Mouse (Mus musculus): ENCODE measurements at regions not wholly inside any gene's neighbourhood (a gene's known extent, or its start where the extent isn't known, plus 50 kb on each side); places are given as distances from the start of the nearest gene placed in this dataset.

DNA sequence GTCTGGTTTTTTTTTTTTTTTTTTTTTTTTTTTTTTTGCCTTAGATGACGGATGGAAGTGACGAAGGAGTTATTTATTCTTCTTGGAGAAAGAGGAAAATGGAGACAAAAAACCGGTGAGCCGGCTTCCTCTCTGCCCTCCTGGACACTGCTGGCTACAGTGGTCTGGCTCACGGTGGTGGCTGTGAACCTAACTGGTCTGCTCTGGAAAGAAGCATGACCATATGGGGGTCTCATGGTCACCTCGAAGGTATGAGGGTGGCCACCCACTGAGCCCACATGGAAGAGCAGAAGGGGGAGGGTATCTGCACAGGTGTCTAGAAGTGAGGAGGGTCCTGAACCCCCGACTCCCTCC lies 116.7 kb upstream of the Sulf2 start:
- WGBS, result 65% methylated on average over 7 of the region's 7 CpGs
- Histone ChIP-seq H3K27ac (no peak overlapping the region), H3K36me3 (no peaks in the 10 kb centered on the region), H3K4me2 (no peak overlapping the region), H3K4me1 (replicated peaks) (peaks cover 27% of the 10 kb centered on the region), H3K27me3 (peaks cover 11% of the 10 kb centered on the region; the same call in 1 of the 2 replicates), H3K9me3 (no peaks in the 10 kb centered on the region), H3K4me3 (no peak overlapping the region), H3K9ac (no peak overlapping the region)
- no peak; the same call in 1 of the 2 replicates for ATAC-seq (ENCODE audit: low FRiP score)

DNA sequence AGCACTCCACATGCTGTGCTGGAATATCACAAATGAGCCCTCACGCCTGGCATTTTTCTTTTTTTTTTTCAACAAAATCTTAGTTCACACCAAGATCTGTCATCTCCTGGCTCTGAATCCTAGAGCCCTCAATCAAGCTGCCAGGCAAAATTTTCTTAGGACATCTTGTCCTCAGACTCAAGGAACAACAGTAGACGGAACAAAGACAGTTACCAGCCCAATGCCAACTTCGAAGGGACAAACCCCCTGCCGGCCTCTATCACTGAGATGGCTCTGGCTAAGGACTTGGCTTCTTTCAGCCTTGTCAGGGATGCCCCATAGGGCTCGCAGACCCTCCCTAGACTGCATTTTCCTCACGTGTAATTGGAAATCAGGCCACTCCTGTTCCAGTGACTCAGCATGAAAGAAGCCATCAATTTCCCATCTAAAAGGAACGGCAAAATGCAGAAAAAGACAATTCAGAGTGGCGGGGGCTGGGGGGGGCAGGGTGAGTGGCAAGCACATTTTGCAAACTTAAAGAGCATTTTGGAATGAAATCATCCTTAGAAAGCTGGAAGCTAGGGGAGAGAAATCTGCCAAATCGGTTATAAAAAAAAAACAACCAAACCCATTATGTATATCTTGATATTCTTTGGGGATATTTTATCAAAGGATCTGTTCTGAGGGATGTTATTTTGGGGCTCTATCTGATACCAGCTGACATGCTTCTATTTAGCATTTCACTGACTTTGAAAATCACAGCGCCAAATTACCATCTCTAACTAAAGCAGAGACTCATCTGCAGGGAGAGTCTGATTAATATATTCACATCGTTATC lies 116.1 kb upstream of the Sulf2 start:
- peaks cover 27% of the 10 kb centered on the region for H3K4me1 ChIP-seq (replicated peaks)

DNA sequence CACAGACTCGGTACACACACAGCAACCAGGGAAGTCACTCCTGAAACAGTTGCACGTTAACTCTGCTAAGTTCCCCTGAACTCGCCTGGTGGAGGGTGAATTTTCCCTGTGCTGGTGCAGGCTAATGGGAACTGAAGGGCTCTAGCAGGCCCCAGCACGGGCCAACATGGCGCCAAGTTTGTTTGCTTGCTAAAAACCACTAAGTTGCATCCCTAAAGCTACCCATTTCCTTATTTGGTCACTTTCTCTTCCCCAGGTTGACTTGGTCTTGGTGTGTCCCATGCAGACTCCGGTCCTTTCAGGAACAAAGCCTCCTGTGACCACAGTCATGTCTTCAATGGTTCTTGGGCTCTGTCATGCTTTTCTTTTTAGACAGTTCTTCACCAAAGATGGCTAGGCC lies 114.5 kb upstream of the Sulf2 start:
- no peak overlapping the region for H3K4me2 ChIP-seq
- peaks cover 36% of the 10 kb centered on the region for H3K4me1 ChIP-seq (replicated peaks)
- no peaks in the 10 kb centered on the region for H3K9me3 ChIP-seq
- no peak overlapping the region for H3K9ac ChIP-seq
- H3K4me3 ChIP-seq, result no peak overlapping the region
- 93% methylated on average over 6 of the region's 6 CpGs for WGBS
- ATAC-seq (ENCODE audit: low FRiP score), result no peak
- no peaks in the 10 kb centered on the region for H3K36me3 ChIP-seq
- no peak overlapping the region for H3K27ac ChIP-seq
- H3K27me3 ChIP-seq, result peaks cover 9% of the 10 kb centered on the region; the same call in 1 of the 2 replicates

More for the DNA sequence above, 116.1 kb upstream of the Sulf2 start:
- no peaks in the 10 kb centered on the region for H3K36me3 ChIP-seq
- ATAC-seq (ENCODE audit: low FRiP score), result no peak
- 31% methylated on average over 11 of the region's 11 CpGs for WGBS
- no peak overlapping the region for H3K27ac ChIP-seq
- no peak overlapping the region for H3K4me2 ChIP-seq
- no peak overlapping the region for H3K9ac ChIP-seq
- no peak overlapping the region for H3K4me3 ChIP-seq
- peaks cover 11% of the 10 kb centered on the region; the same call in 1 of the 2 replicates for H3K27me3 ChIP-seq
- H3K9me3 ChIP-seq, result no peaks in the 10 kb centered on the region

- Histone ChIP-seq H3K36me3 (no peaks in the 10 kb centered on the region), H3K9me3 (no peaks in the 10 kb centered on the region), H3K27me3 (peaks cover 11% of the 10 kb centered on the region; the same call in 1 of the 2 replicates), H3K4me1 (replicated peaks) (peaks cover 30% of the 10 kb centered on the region), H3K9ac (no peak overlapping the region), H3K4me2 (no peak overlapping the region), H3K27ac (no peak overlapping the region), H3K4me3 (no peak overlapping the region)
- no peak for ATAC-seq (ENCODE audit: low FRiP score)
- WGBS, result 89% methylated on average over 4 of the region's 4 CpGs
Observed at GRCm38 (mm10) chr2:166266915-166267314, 111.5 kb upstream of the Sulf2 start.

GRCm38 (mm10) chr2:166266507-166266906 lies 111.0 kb upstream of the Sulf2 start:
- Histone ChIP-seq H3K4me1 (replicated peaks) (peaks cover 29% of the 10 kb centered on the region), H3K9ac (no peak overlapping the region), H3K4me3 (no peak overlapping the region), H3K9me3 (no peaks in the 10 kb centered on the region), H3K36me3 (no peaks in the 10 kb centered on the region), H3K27ac (no peak overlapping the region), H3K4me2 (no peak overlapping the region), H3K27me3 (peaks cover 15% of the 10 kb centered on the region; the same call in 1 of the 2 replicates)
- WGBS, result 86% methylated on average over 9 of the region's 9 CpGs
- ATAC-seq (ENCODE audit: low FRiP score), result no peak

DNA sequence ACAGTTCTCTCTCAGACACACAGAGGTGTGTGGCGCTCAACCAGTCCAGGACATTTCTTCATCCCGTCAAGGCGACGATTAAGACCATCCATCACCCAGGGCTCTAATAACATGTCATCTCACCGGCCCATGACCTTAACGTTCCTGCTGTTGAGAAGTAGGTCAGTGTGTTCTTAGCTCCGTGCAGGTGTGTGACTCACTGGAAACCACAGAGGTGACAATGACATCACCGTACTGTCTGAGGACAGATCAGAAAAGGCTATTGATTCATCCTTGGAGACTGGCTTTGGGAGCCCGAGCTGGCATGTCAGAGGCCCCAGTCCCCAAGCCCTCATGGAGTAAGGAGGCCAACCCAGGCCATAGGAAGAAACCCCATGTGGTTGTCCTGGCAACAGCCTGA lies 109.3 kb upstream of the Sulf2 start:
- H3K9me3 ChIP-seq, result no peaks in the 10 kb centered on the region
- H3K4me1 ChIP-seq (replicated peaks), result peaks cover 28% of the 10 kb centered on the region
- H3K27me3 ChIP-seq, result peaks cover 20% of the 10 kb centered on the region; the same call in 1 of the 2 replicates
- 77% methylated on average over 9 of the region's 9 CpGs for WGBS
- H3K4me2 ChIP-seq, result no peak overlapping the region
- no peak overlapping the region for H3K9ac ChIP-seq
- no peak overlapping the region for H3K4me3 ChIP-seq
- H3K27ac ChIP-seq, result peak overlapping the region; percentile 64
- no peak for ATAC-seq (ENCODE audit: low FRiP score)
- no peaks in the 10 kb centered on the region for H3K36me3 ChIP-seq

- Histone ChIP-seq H3K4me2 (no peak overlapping the region), H3K9me3 (no peaks in the 10 kb centered on the region), H3K27ac (no peak overlapping the region), H3K36me3 (no peaks in the 10 kb centered on the region), H3K4me3 (no peak overlapping the region), H3K4me1 (replicated peaks) (peaks cover 45% of the 10 kb centered on the region), H3K27me3 (peaks cover 28% of the 10 kb centered on the region; the same call in 1 of the 2 replicates), H3K9ac (no peak overlapping the region)
- no peak for ATAC-seq (ENCODE audit: low FRiP score)
- 31% methylated on average over 7 of the region's 7 CpGs for WGBS
Observed at GRCm38 (mm10) chr2:166261799-166262198, 106.3 kb upstream of the Sulf2 start.

- H3K9ac ChIP-seq, result no peak overlapping the region
- peaks cover 39% of the 10 kb centered on the region for H3K4me1 ChIP-seq (replicated peaks)
- no peak overlapping the region for H3K4me2 ChIP-seq
- WGBS, result 63% methylated on average over 7 of the region's 7 CpGs
- peaks cover 29% of the 10 kb centered on the region; the same call in 1 of the 2 replicates for H3K27me3 ChIP-seq
- H3K4me3 ChIP-seq, result no peak overlapping the region
- no peak for ATAC-seq (ENCODE audit: low FRiP score)
- no peak overlapping the region for H3K27ac ChIP-seq
- no peaks in the 10 kb centered on the region for H3K36me3 ChIP-seq
- no peaks in the 10 kb centered on the region for H3K9me3 ChIP-seq
Observed at GRCm38 (mm10) chr2:166261065-166261464, 105.6 kb upstream of the Sulf2 start.

- 7% methylated on average over 7 of the region's 7 CpGs for WGBS
- Histone ChIP-seq H3K27ac (peak overlapping the region; percentile 69; the same call in 1 of the 2 replicates), H3K4me2 (no peak overlapping the region), H3K27me3 (peaks cover 36% of the 10 kb centered on the region; the same call in 1 of the 2 replicates), H3K4me3 (no peak overlapping the region), H3K9me3 (no peaks in the 10 kb centered on the region), H3K36me3 (no peaks in the 10 kb centered on the region), H3K4me1 (replicated peaks) (peaks cover 29% of the 10 kb centered on the region), H3K9ac (no peak overlapping the region)
- ATAC-seq (ENCODE audit: low FRiP score), result no peak
Observed at GRCm38 (mm10) chr2:166258771-166259180, 103.3 kb upstream of the Sulf2 start.

GRCm38 (mm10) chr2:166257666-166258065 lies 102.2 kb upstream of the Sulf2 start:
- Histone ChIP-seq H3K9ac (no peak overlapping the region), H3K4me1 (replicated peaks) (peaks cover 28% of the 10 kb centered on the region), H3K27ac (no peak overlapping the region; the same call in 1 of the 2 replicates), H3K27me3 (peaks cover 36% of the 10 kb centered on the region; the same call in 1 of the 2 replicates), H3K9me3 (no peaks in the 10 kb centered on the region), H3K4me3 (no peak overlapping the region), H3K36me3 (no peaks in the 10 kb centered on the region), H3K4me2 (no peak overlapping the region)
- 63% methylated on average over 4 of the region's 4 CpGs for WGBS
- no peak for ATAC-seq (ENCODE audit: low FRiP score)

GRCm38 (mm10) chr2:166256193-166256592 lies 100.7 kb upstream of the Sulf2 start:
- no peak overlapping the region for H3K4me2 ChIP-seq
- no peak overlapping the region for H3K27ac ChIP-seq
- no peak overlapping the region for H3K9ac ChIP-seq
- no peak for ATAC-seq (ENCODE audit: low FRiP score)
- no peaks in the 10 kb centered on the region for H3K9me3 ChIP-seq
- no peaks in the 10 kb centered on the region for H3K36me3 ChIP-seq
- WGBS, result 71% methylated on average over 10 of the region's 10 CpGs
- H3K4me3 ChIP-seq, result no peak overlapping the region
- 0 out of 2 replicates have a peak, but pooled peaks cover 24% of the 10 kb centered on the region for H3K27me3 ChIP-seq
- H3K4me1 ChIP-seq (replicated peaks), result peaks cover 20% of the 10 kb centered on the region

DNA sequence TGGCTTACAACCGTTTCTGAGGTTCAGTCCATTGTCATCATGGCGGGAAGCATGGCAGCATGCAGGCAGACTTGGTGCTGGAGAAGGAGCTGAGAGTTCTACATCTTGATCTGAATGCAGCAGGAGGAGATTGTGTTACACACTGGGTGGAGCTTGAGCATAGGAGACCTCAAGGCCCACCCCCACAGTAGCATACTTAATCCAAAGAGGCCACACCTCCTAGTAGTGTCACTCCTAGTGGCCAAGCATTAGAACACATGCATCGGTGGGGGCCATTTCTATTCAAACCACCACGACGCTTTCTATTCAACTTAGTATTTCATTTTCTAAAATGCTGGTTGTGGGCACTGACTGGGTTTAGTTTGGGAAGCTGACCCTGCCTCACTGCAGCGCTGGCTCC lies 99.1 kb upstream of the Sulf2 start:
- no peak overlapping the region for H3K4me2 ChIP-seq
- 0 out of 2 replicates have a peak, but pooled peaks cover 16% of the 10 kb centered on the region for H3K27me3 ChIP-seq
- ATAC-seq (ENCODE audit: low FRiP score), result no peak
- H3K27ac ChIP-seq, result no peak overlapping the region
- no peak overlapping the region for H3K4me3 ChIP-seq
- peaks cover 20% of the 10 kb centered on the region for H3K4me1 ChIP-seq (replicated peaks)
- no peak overlapping the region for H3K9ac ChIP-seq
- WGBS, result 79% methylated on average over 6 of the region's 6 CpGs
- H3K36me3 ChIP-seq, result no peaks in the 10 kb centered on the region
- H3K9me3 ChIP-seq, result no peaks in the 10 kb centered on the region

GRCm38 (mm10) chr2:166252107-166252506 lies 96.6 kb upstream of the Sulf2 start:
- Histone ChIP-seq H3K4me1 (replicated peaks) (peaks cover 13% of the 10 kb centered on the region), H3K9ac (no peak overlapping the region), H3K27me3 (peaks cover 18% of the 10 kb centered on the region; the same call in 1 of the 2 replicates), H3K4me2 (no peak overlapping the region), H3K9me3 (no peaks in the 10 kb centered on the region), H3K4me3 (no peak overlapping the region), H3K36me3 (no peaks in the 10 kb centered on the region), H3K27ac (no peak overlapping the region)
- 96% methylated on average over 3 of the region's 3 CpGs for WGBS
- no peak for ATAC-seq (ENCODE audit: low FRiP score)
